Mouse (Mus musculus) neural tube, embryonic 11.5 days (tissue): ENCODE data around the gene Kti12. TPM values are rescaled to one million over a fixed set of nuclear protein-coding genes. Genes with fewer than 3 reads are reported as not detected.

Experiments
- ATAC-seq: fragments of 200-750 bp; cut with Nextera tagmentation; 2 replicates; pipeline ENCODE4 v1.8.0; 2017; ENCODE audit warnings: moderate number of reproducible peaks, mild to moderate bottlenecking, moderate TSS enrichment, moderate library complexity; ENCODE audit not compliant: insufficient read depth, low FRiP score, low TSS enrichment
- DNase-seq: peaks from one replicate; pipeline ENCODE4 v3.0.0-alpha.2; 2015; ENCODE audit warnings: low spot score
- H3K27ac ChIP-seq: fragments of 300-500 bp; sonication (generic); 2 replicates; pipeline ENCODE4 v1.5.1; 2014; ENCODE audit warnings: low read depth, mild to moderate bottlenecking, low read length
- H3K27me3 ChIP-seq: fragments of 300-500 bp; sonication (generic); 2 replicates; pipeline ENCODE4 v1.6.1; 2014; ENCODE audit warnings: mild to moderate bottlenecking, low read length, mixed read lengths; ENCODE audit not compliant: control insufficient read depth, insufficient read depth
- H3K36me3 ChIP-seq: fragments of 300-500 bp; sonication (generic); 2 replicates; pipeline ENCODE4 v1.6.1; 2014; ENCODE audit warnings: mild to moderate bottlenecking, low read length, moderate library complexity, mixed read lengths; ENCODE audit not compliant: control insufficient read depth, insufficient read depth
- H3K4me1 ChIP-seq: fragments of 300-500 bp; sonication (generic); 2 replicates; pipeline ENCODE4 v1.6.1; 2014; ENCODE audit warnings: low read length, mixed read lengths; ENCODE audit not compliant: control insufficient read depth, insufficient read depth
- H3K4me2 ChIP-seq: fragments of 300-500 bp; sonication (generic); 2 replicates; pipeline ENCODE4 v1.6.1; 2014; ENCODE audit warnings: low read depth, mild to moderate bottlenecking, moderate library complexity
- H3K4me3 ChIP-seq: fragments of 300-500 bp; sonication (generic); 2 replicates; pipeline ENCODE4 v1.5.1; 2014; ENCODE audit warnings: low read depth, low read length
- H3K9ac ChIP-seq: fragments of 300-500 bp; sonication (generic); 2 replicates; pipeline ENCODE4 v1.6.1; 2014; ENCODE audit warnings: mild to moderate bottlenecking, low read length
- H3K9me3 ChIP-seq: fragments of 300-500 bp; sonication (generic); 2 replicates; pipeline ENCODE4 v1.6.1; 2016; ENCODE audit warnings: low read length; ENCODE audit not compliant: control insufficient read depth
- WGBS: fragments of 180-500 bp; shearing (Covaris S2); extraction: QIAGEN DNeasy Blood & Tissue Kit; methylation state at CpG from one replicate; pipeline ENCODE4 v1.1.7; 2014; 5-methylcytosine and 5-hydroxymethylcytosine counted together
- polyA plus RNA-seq: library from polyadenylated mRNA; unstranded; fragments of >200 nt; fragmentation: Nextera tagmentation; extraction: Ambion mirVana; gene quantifications from 2 replicates; pipeline ENCODE4 v1.2.1, GENCODE M21; 2014

The Kti12 gene
- polyA plus RNA-seq, 1 experiment from 2014 or later, result 49.7 TPM

- Histone ChIP-seq H3K4me2 (no peak overlapping the region), H3K9me3 (no peaks in the 10 kb centered on the region), H3K4me1 (peaks cover 11% of the 10 kb centered on the region; the same call in 1 of the 2 replicates), H3K36me3 (peaks cover 4% of the 10 kb centered on the region; the same call in 1 of the 2 replicates), H3K27ac (no peak overlapping the region), H3K4me3 (no peak overlapping the region), H3K9ac (no peak overlapping the region), H3K27me3 (no peaks in the 10 kb centered on the region)
- WGBS, result 89% methylated on average over 1 of the region's 1 CpGs
- DNase-seq (no peak), ATAC-seq (no peak)
Observed at GRCm38 (mm10) chr4:108830698-108831097, 16.9 kb upstream of the Kti12 start.

GRCm38 (mm10) chr4:108832916-108833827, 14.4 kb upstream of the Kti12 start, which contains the start of gene Btf3l4:
Btf3l4 (minus strand) TSS chr4:108833614.
- DNase-seq (peak; percentile 97), ATAC-seq (peak; percentile 95)
- under 1% methylated on average over 55 of the region's 73 CpGs for WGBS
- Histone ChIP-seq H3K27ac (peak within 1 kb of the TSS; percentile 99), H3K36me3 (no peaks in the 10 kb centered on the region), H3K9ac (peak within 1 kb of the TSS; percentile 100), H3K27me3 (no peaks in the 10 kb centered on the region), H3K4me3 (peak within 1 kb of the TSS; percentile 91), H3K4me1 (peaks cover 13% of the 10 kb centered on the region; the same call in 1 of the 2 replicates), H3K4me2 (peak within 1 kb of the TSS; percentile 84), H3K9me3 (no peaks in the 10 kb centered on the region)

GRCm38 (mm10) chr4:108833828-108834114, 13.8 kb upstream of the Kti12 start:
- no peaks in the 10 kb centered on the region for H3K36me3 ChIP-seq
- H3K4me3 ChIP-seq, result peak overlapping the region; percentile 91
- 0% methylated on average over 6 of the region's 6 CpGs for WGBS
- ATAC-seq (no peak), DNase-seq (no peak)
- no peaks in the 10 kb centered on the region for H3K9me3 ChIP-seq
- H3K4me1 ChIP-seq, result peaks cover 13% of the 10 kb centered on the region; the same call in 1 of the 2 replicates
- peak overlapping the region; percentile 84 for H3K4me2 ChIP-seq
- H3K9ac ChIP-seq, result peak overlapping the region; percentile 100
- H3K27me3 ChIP-seq, result no peaks in the 10 kb centered on the region
- H3K27ac ChIP-seq, result peak overlapping the region; percentile 99

- Histone ChIP-seq H3K9ac (peak within 1 kb of the TSS; percentile 100), H3K9me3 (no peaks in the 10 kb centered on the region), H3K36me3 (no peaks in the 10 kb centered on the region), H3K27me3 (no peaks in the 10 kb centered on the region), H3K27ac (peak within 1 kb of the TSS; percentile 99), H3K4me2 (peak within 1 kb of the TSS; percentile 84), H3K4me1 (peaks cover 13% of the 10 kb centered on the region; the same call in 1 of the 2 replicates), H3K4me3 (peak within 1 kb of the TSS; percentile 91)
- WGBS, result 0% methylated on average over 34 of the region's 34 CpGs
- peak; percentile 90 for DNase-seq
- ATAC-seq, result peak; percentile 77
Observed at GRCm38 (mm10) chr4:108834115-108834970, 13.2 kb upstream of the Kti12 start, which contains the start of gene Txndc12. Txndc12 (plus strand) TSS chr4:108834601.

- under 1% methylated on average over 15 of the region's 15 CpGs for WGBS
- DNase-seq, result peak; percentile 19
Observed at GRCm38 (mm10) chr4:108834971-108835311, 12.6 kb upstream of the Kti12 start.

GRCm38 (mm10) chr4:108835496-108835895, 12.1 kb upstream of the Kti12 start:
- H3K9me3 ChIP-seq, result no peaks in the 10 kb centered on the region
- H3K36me3 ChIP-seq, result no peaks in the 10 kb centered on the region
- H3K4me1 ChIP-seq, result peaks cover 13% of the 10 kb centered on the region; the same call in 1 of the 2 replicates
- no peak for ATAC-seq
- peak overlapping the region; percentile 84 for H3K4me2 ChIP-seq
- H3K4me3 ChIP-seq, result peak overlapping the region; percentile 91
- DNase-seq, result no peak
- H3K27ac ChIP-seq, result no peak overlapping the region; the same call in 1 of the 2 replicates
- peak overlapping the region; percentile 100 for H3K9ac ChIP-seq
- no peaks in the 10 kb centered on the region for H3K27me3 ChIP-seq
- 74% methylated on average over 3 of the region's 3 CpGs for whole genome bisulfite sequencing

More at GRCm38 (mm10) chr4:108834971-108835311, 12.6 kb upstream of the Kti12 start:
- H3K9ac ChIP-seq, result peak overlapping the region; percentile 100
- peak overlapping the region; percentile 91 for H3K4me3 ChIP-seq
- no peaks in the 10 kb centered on the region for H3K36me3 ChIP-seq
- H3K4me1 ChIP-seq, result peaks cover 13% of the 10 kb centered on the region; the same call in 1 of the 2 replicates
- H3K27ac ChIP-seq, result peak overlapping the region; percentile 99
- ATAC-seq, result no peak
- peak overlapping the region; percentile 84 for H3K4me2 ChIP-seq
- H3K9me3 ChIP-seq, result no peaks in the 10 kb centered on the region
- no peaks in the 10 kb centered on the region for H3K27me3 ChIP-seq

- Histone ChIP-seq H3K27ac (no peak overlapping the region), H3K9me3 (no peaks in the 10 kb centered on the region), H3K4me1 (0 out of 2 replicates have a peak, but pooled peaks cover 5% of the 10 kb centered on the region), H3K4me2 (no peak overlapping the region), H3K4me3 (no peak overlapping the region), H3K27me3 (no peaks in the 10 kb centered on the region), H3K9ac (no peak overlapping the region), H3K36me3 (no peaks in the 10 kb centered on the region)
- DNase-seq, result no peak
- 89% methylated on average over 4 of the region's 4 CpGs for WGBS
- ATAC-seq, result no peak
Observed at GRCm38 (mm10) chr4:108838031-108838430, 9.6 kb upstream of the Kti12 start.

GRCm38 (mm10) chr4:108841920-108842578, 5.5 kb upstream of the Kti12 start:
- H3K4me3 ChIP-seq, result no peak overlapping the region
- no peaks in the 10 kb centered on the region for H3K4me1 ChIP-seq
- 86% methylated on average over 7 of the region's 7 CpGs for WGBS
- H3K36me3 ChIP-seq, result no peaks in the 10 kb centered on the region
- H3K9ac ChIP-seq, result no peak overlapping the region
- no peak for ATAC-seq
- no peak for DNase-seq
- H3K4me2 ChIP-seq, result no peak overlapping the region
- no peaks in the 10 kb centered on the region for H3K9me3 ChIP-seq
- H3K27ac ChIP-seq, result no peak overlapping the region
- no peaks in the 10 kb centered on the region for H3K27me3 ChIP-seq
